Mouse (Mus musculus) brain, embryonic 14.5 days (tissue): ENCODE results near the gene Fancd2os.

Source experiments
- CTCF ChIP-seq: fragments of 200-500 bp; IDR thresholded peaks from 2 replicates; pipeline ENCODE4 v1.5.1; 2012; ENCODE audit warnings: inconsistent platforms, mild to moderate bottlenecking, moderate library complexity, borderline replicate concordance; ENCODE audit not compliant: insufficient read depth, insufficient read length; ENCODE audit errors: extremely low read depth
- POLR2A ChIP-seq: fragments of 200-500 bp; IDR thresholded peaks from 2 replicates; pipeline ENCODE4 v1.6.1; 2012; ENCODE audit warnings: mild to moderate bottlenecking, inconsistent platforms, borderline replicate concordance; ENCODE audit not compliant: poor library complexity, insufficient read depth, insufficient read length, severe bottlenecking; ENCODE audit errors: extremely low read depth

DNA sequence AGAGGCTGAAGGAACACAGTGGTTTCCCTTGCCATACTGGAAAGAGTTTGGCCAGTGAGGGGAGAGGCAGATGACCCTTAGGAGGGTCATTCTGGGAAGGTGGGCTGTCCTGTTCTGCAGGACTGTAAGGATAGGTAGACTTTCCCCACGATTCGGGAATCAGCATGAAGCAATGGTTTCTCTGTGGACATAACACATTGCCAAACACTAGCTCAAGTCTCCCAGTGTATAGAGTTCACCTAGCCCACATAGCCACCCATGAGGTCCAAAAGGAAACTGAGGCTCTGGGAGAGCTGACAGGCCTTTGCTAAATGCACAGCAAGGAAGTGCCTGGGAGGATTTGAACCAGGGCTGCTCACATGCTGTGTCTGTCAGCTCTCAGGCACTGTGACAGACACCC lies 43.5 kb upstream of the Fancd2os start:
- TF ChIP-seq POLR2A (no peak), CTCF (no peak)
